Mouse (Mus musculus): ENCODE data around the gene Rnf34. TPM values are rescaled to one million over a fixed set of nuclear protein-coding genes. Genes with fewer than 3 reads are reported as not detected.

Rnf34 gene
- polyA plus RNA-seq, 1 experiment, result 30.9 TPM

GRCm38 (mm10) chr5:122823976-122824375 is 25.9 kb upstream of the Rnf34 start:
- TF ChIP-seq POLR2A (IDR thresholded peaks at IDR 0.05; ENCODE audit: borderline replicate concordance, extremely low read depth, insufficient read depth, insufficient read length, poor library complexity, severe bottlenecking) (no peak), CTCF (IDR thresholded peaks at IDR 0.05; ENCODE audit: borderline replicate concordance, extremely low read depth, insufficient read depth, insufficient read length) (no peak)
- no peak for DNase-seq (ENCODE audit: low read depth)

GRCm38 (mm10) chr5:122824450-122824849 is 25.4 kb upstream of the Rnf34 start:
- TF ChIP-seq POLR2A (IDR thresholded peaks at IDR 0.05; ENCODE audit: borderline replicate concordance, extremely low read depth, insufficient read depth, insufficient read length, poor library complexity, severe bottlenecking) (no peak), CTCF (IDR thresholded peaks at IDR 0.05; ENCODE audit: borderline replicate concordance, extremely low read depth, insufficient read depth, insufficient read length) (no peak)
- no peak for DNase-seq (ENCODE audit: low read depth)

GRCm38 (mm10) chr5:122825099-122825498 is 24.7 kb upstream of the Rnf34 start:
- no peak for DNase-seq (ENCODE audit: low read depth)
- TF ChIP-seq CTCF (IDR thresholded peaks at IDR 0.05; ENCODE audit: borderline replicate concordance, extremely low read depth, insufficient read depth, insufficient read length) (no peak), POLR2A (IDR thresholded peaks at IDR 0.05; ENCODE audit: borderline replicate concordance, extremely low read depth, insufficient read depth, insufficient read length, poor library complexity, severe bottlenecking) (no peak)

GRCm38 (mm10) chr5:122832536-122832935 is 17.3 kb upstream of the Rnf34 start:
- DNase-seq (ENCODE audit: low read depth), result no peak
- TF ChIP-seq POLR2A (IDR thresholded peaks at IDR 0.05; ENCODE audit: borderline replicate concordance, extremely low read depth, insufficient read depth, insufficient read length, poor library complexity, severe bottlenecking) (no peak), CTCF (IDR thresholded peaks at IDR 0.05; ENCODE audit: borderline replicate concordance, extremely low read depth, insufficient read depth, insufficient read length) (no peak)

- no peak for DNase-seq (ENCODE audit: low read depth)
- TF ChIP-seq CTCF (IDR thresholded peaks at IDR 0.05; ENCODE audit: borderline replicate concordance, extremely low read depth, insufficient read depth, insufficient read length) (no peak), POLR2A (IDR thresholded peaks at IDR 0.05; ENCODE audit: borderline replicate concordance, extremely low read depth, insufficient read depth, insufficient read length, poor library complexity, severe bottlenecking) (no peak)
Measured at GRCm38 (mm10) chr5:122832996-122833395, 16.9 kb upstream of the Rnf34 start.

GRCm38 (mm10) chr5:122841126-122841525 is 8.7 kb upstream of the Rnf34 start:
- DNase-seq (ENCODE audit: low read depth), result no peak

GRCm38 (mm10) chr5:122843799-122844198 is 6.0 kb upstream of the Rnf34 start:
- DNase-seq (ENCODE audit: low read depth), result no peak
- no peak for TF ChIP-seq POLR2A (IDR thresholded peaks at IDR 0.05; ENCODE audit: borderline replicate concordance, extremely low read depth, insufficient read depth, insufficient read length, poor library complexity, severe bottlenecking)
- no peak for TF ChIP-seq CTCF (IDR thresholded peaks at IDR 0.05; ENCODE audit: borderline replicate concordance, extremely low read depth, insufficient read depth, insufficient read length)

More at GRCm38 (mm10) chr5:122841126-122841525, 8.7 kb upstream of the Rnf34 start:
- TF ChIP-seq CTCF (IDR thresholded peaks at IDR 0.05; ENCODE audit: borderline replicate concordance, extremely low read depth, insufficient read depth, insufficient read length), result no peak
- no peak for TF ChIP-seq POLR2A (IDR thresholded peaks at IDR 0.05; ENCODE audit: borderline replicate concordance, extremely low read depth, insufficient read depth, insufficient read length, poor library complexity, severe bottlenecking)

GRCm38 (mm10) chr5:122850319-122851002 is 613 bp downstream of the Rnf34 start:
- TF ChIP-seq POLR2A (IDR thresholded peaks at IDR 0.05; ENCODE audit: borderline replicate concordance, extremely low read depth, insufficient read depth, insufficient read length, poor library complexity, severe bottlenecking) (no peak), CTCF (IDR thresholded peaks at IDR 0.05; ENCODE audit: borderline replicate concordance, extremely low read depth, insufficient read depth, insufficient read length) (peak; percentile 28; the same call in 1 of the 2 replicates)
- no peak for DNase-seq (ENCODE audit: low read depth)

- TF ChIP-seq POLR2A (IDR thresholded peaks at IDR 0.05; ENCODE audit: borderline replicate concordance, extremely low read depth, insufficient read depth, insufficient read length, poor library complexity, severe bottlenecking), result no peak
- no peak for TF ChIP-seq CTCF (IDR thresholded peaks at IDR 0.05; ENCODE audit: borderline replicate concordance, extremely low read depth, insufficient read depth, insufficient read length)
- no peak for DNase-seq (ENCODE audit: low read depth)
Measured at GRCm38 (mm10) chr5:122852611-122853010, 2.8 kb downstream of the Rnf34 start.

- no peak for DNase-seq (ENCODE audit: low read depth)
- TF ChIP-seq POLR2A (IDR thresholded peaks at IDR 0.05; ENCODE audit: borderline replicate concordance, extremely low read depth, insufficient read depth, insufficient read length, poor library complexity, severe bottlenecking) (no peak), CTCF (IDR thresholded peaks at IDR 0.05; ENCODE audit: borderline replicate concordance, extremely low read depth, insufficient read depth, insufficient read length) (no peak)
Measured at GRCm38 (mm10) chr5:122855858-122856257, 6.0 kb downstream of the Rnf34 start.

GRCm38 (mm10) chr5:122863053-122863452 is 13.2 kb downstream of the Rnf34 start:
- no peak for TF ChIP-seq CTCF (IDR thresholded peaks at IDR 0.05; ENCODE audit: borderline replicate concordance, extremely low read depth, insufficient read depth, insufficient read length)
- no peak for TF ChIP-seq POLR2A (IDR thresholded peaks at IDR 0.05; ENCODE audit: borderline replicate concordance, extremely low read depth, insufficient read depth, insufficient read length, poor library complexity, severe bottlenecking)
- DNase-seq (ENCODE audit: low read depth), result no peak

- TF ChIP-seq CTCF (IDR thresholded peaks at IDR 0.05; ENCODE audit: borderline replicate concordance, extremely low read depth, insufficient read depth, insufficient read length) (no peak), POLR2A (IDR thresholded peaks at IDR 0.05; ENCODE audit: borderline replicate concordance, extremely low read depth, insufficient read depth, insufficient read length, poor library complexity, severe bottlenecking) (no peak)
- no peak for DNase-seq (ENCODE audit: low read depth)
Measured at GRCm38 (mm10) chr5:122872626-122873025, 22.8 kb downstream of the Rnf34 start.

Data from brain, embryonic 14.5 days (tissue).